Mouse (Mus musculus) induced T-regulatory cell, adult 2 months (primary cell): ENCODE measurements around the gene Abhd17c.

Experiments used
- DNase-seq: peaks from one replicate; pipeline ENCODE4 v3.0.0-alpha.2; 2012; ENCODE audit warnings: low read depth

Abhd17c gene

GRCm38 (mm10) chr7:84119216-84120105, 32.2 kb downstream of the Abhd17c start:
- peak; percentile 58 for DNase-seq

- no peak for DNase-seq
These were observed 34.1 kb downstream of the Abhd17c start for GRCm38 (mm10) chr7:84117543-84118122.

GRCm38 (mm10) chr7:84116621-84117542, 34.8 kb downstream of the Abhd17c start:
- DNase-seq = no peak

GRCm38 (mm10) chr7:84115385-84115784, 36.3 kb downstream of the Abhd17c start:
- peak; percentile 64 for DNase-seq

- no peak for DNase-seq
These were observed 36.9 kb downstream of the Abhd17c start for GRCm38 (mm10) chr7:84114775-84115174.

- no peak for DNase-seq
These were observed 38.7 kb downstream of the Abhd17c start for GRCm38 (mm10) chr7:84113035-84113390.

- DNase-seq = no peak
These were observed 39.2 kb downstream of the Abhd17c start for GRCm38 (mm10) chr7:84112351-84113034.

- no peak for DNase-seq
These were observed 39.9 kb downstream of the Abhd17c start for GRCm38 (mm10) chr7:84111716-84112350.

GRCm38 (mm10) chr7:84106942-84107341, 44.8 kb downstream of the Abhd17c start:
- no peak for DNase-seq

GRCm38 (mm10) chr7:84102589-84102988, 49.1 kb downstream of the Abhd17c start:
- DNase-seq = no peak

GRCm38 (mm10) chr7:84100672-84101071, 51.0 kb downstream of the Abhd17c start:
- DNase-seq = no peak

- no peak for DNase-seq
These were observed 53.6 kb downstream of the Abhd17c start for GRCm38 (mm10) chr7:84098098-84098497.

- DNase-seq = no peak
These were observed 55.2 kb downstream of the Abhd17c start for GRCm38 (mm10) chr7:84096501-84096900.

GRCm38 (mm10) chr7:84090793-84091192, 60.9 kb downstream of the Abhd17c start:
- no peak for DNase-seq

- peak; percentile 51 for DNase-seq
These were observed 61.9 kb downstream of the Abhd17c start for GRCm38 (mm10) chr7:84089777-84090176.

- peak; percentile 80 for DNase-seq
These were observed 62.7 kb downstream of the Abhd17c start for GRCm38 (mm10) chr7:84088971-84089370.

GRCm38 (mm10) chr7:84088191-84088590, 63.5 kb downstream of the Abhd17c start:
- no peak for DNase-seq

- DNase-seq = peak; percentile 68
These were observed 65.5 kb downstream of the Abhd17c start, which contains the start of gene Cemip for GRCm38 (mm10) chr7:84086039-84086829. Gene Cemip (minus strand): TSS chr7:84086502.

- peak; percentile 43 for DNase-seq
These were observed 66.4 kb downstream of the Abhd17c start for GRCm38 (mm10) chr7:84085049-84085945.
